Mouse (Mus musculus) adipocyte (in vitro differentiated cells): ENCODE results near the gene Klk1b16.
"Not testable (repeated sequence)": the region's sequence is repeated elsewhere in the genome, so short reads cannot be mapped to it uniquely, and the experiment has no call there.

Experiments used
- DNase-seq: peaks from one replicate; pipeline ENCODE4 v3.0.0-alpha.2; 2016; ENCODE audit warnings: low spot score

The Klk1b16 gene

GRCm38 (mm10) chr7:44136467-44136866, at the start of gene Klk1b16:
Klk1b16 (plus strand) TSS chr7:44136767.
- no peak for DNase-seq

DNA sequence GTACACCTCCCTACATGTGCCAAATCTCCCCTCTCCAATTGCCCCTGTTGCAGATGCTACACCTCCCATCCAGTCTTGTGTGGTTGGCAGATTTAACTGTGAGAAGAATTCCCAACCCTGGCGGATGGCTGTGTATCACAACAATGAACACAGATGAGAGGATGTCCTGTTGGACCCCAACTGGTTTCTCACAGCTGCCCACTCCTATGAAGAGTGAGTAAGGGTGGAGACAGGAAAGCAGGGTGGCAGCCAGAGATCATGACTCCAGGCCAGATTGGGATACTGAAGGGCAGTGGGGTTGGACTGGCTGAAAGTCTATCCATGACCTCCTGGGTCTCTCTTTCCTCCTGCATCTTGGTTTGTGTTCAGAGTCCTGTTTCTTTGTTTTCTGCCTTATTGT, 40.5 kb upstream of the Klk1b16 start:
- DNase-seq: no peak

- DNase-seq: not testable (repeated sequence)
Observed at GRCm38 (mm10) chr7:44102028-44102427, 34.5 kb upstream of the Klk1b16 start, which contains the start of gene Klk1b21. Klk1b21 (plus strand) TSS chr7:44102328.

- DNase-seq: no peak
Observed at GRCm38 (mm10) chr7:44112373-44112772, 24.2 kb upstream of the Klk1b16 start, which contains the start of gene Klk1b22. Klk1b22 (plus strand) TSS chr7:44112673.

- no peak for DNase-seq
Observed at GRCm38 (mm10) chr7:44123445-44123844, 13.1 kb upstream of the Klk1b16 start.

- no peak for DNase-seq
Observed at GRCm38 (mm10) chr7:44179299-44180045, 42.9 kb downstream of the Klk1b16 start.

DNA sequence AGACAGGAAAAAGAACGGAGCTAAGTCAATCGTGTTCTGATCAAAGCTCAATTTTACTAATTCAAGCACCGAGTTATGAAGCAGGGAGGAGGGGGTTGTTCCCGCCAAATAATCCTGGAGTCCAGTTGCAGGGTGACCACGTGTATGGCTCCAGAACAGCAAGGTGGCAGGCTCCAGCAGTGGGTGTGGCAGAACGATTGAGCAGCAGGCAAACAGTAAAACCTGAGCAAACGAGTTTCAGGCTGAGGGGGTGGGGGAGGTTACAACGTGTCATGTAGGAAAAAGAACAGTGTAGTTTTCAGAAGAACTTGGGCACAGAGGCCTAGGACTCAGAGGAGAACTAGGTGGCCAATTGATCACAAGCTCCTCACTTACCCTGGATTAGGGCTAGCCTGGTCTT, 49.9 kb downstream of the Klk1b16 start:
- DNase-seq: not testable (repeated sequence)

GRCm38 (mm10) chr7:44187936-44188335, 51.4 kb downstream of the Klk1b16 start, which contains the start of gene Klk1b24:
Klk1b24 (plus strand) TSS chr7:44188236.
- DNase-seq: not testable (repeated sequence)
